Mouse (Mus musculus) brain, embryonic 14.5 days (tissue): Measurements from ENCODE around the gene Chp2.

ENCODE experiments used
- CTCF ChIP-seq: fragments of 200-500 bp; IDR thresholded peaks from 2 replicates; pipeline ENCODE4 v1.5.1; 2012; ENCODE audit warnings: inconsistent platforms, mild to moderate bottlenecking, moderate library complexity, borderline replicate concordance; ENCODE audit not compliant: insufficient read depth, insufficient read length; ENCODE audit errors: extremely low read depth
- POLR2A ChIP-seq: fragments of 200-500 bp; IDR thresholded peaks from 2 replicates; pipeline ENCODE4 v1.6.1; 2012; ENCODE audit warnings: mild to moderate bottlenecking, inconsistent platforms, borderline replicate concordance; ENCODE audit not compliant: poor library complexity, insufficient read depth, insufficient read length, severe bottlenecking; ENCODE audit errors: extremely low read depth

- TF ChIP-seq POLR2A = no peak
- no peak for TF ChIP-seq CTCF
These were observed 40.8 kb downstream of the Chp2 start for GRCm38 (mm10) chr7:122260055-122260602.
